Mouse (Mus musculus) E14TG2a.4 (cell line): ENCODE measurements around the gene Catsperz.
A peak's percentile ranks its signal among the peaks of the same experiment; 100 is the strongest.

Source experiments
- CTCF ChIP-seq: conservative IDR thresholded peaks from 2 replicates; pipeline ENCODE4 v1.5.1; 2014; ENCODE audit warnings: low read length
- NANOG ChIP-seq: IDR thresholded peaks from 2 replicates; pipeline ENCODE4 v1.6.1; 2014; ENCODE audit warnings: borderline replicate concordance, low read length, mixed read lengths

GRCm38 (mm10) chr19:6936299-6936698, 11.1 kb upstream of the Catsperz start:
- TF ChIP-seq NANOG (no peak), CTCF (peak; percentile 92)
